Mouse (Mus musculus) olfactory bulb, adult 2 months (tissue): ENCODE results near the gene Tspan18. TPM values are rescaled to one million over a fixed set of nuclear protein-coding genes. Genes with fewer than 3 reads are reported as not detected.

Experiments used
- H3K27ac ChIP-seq: fragments of 200-500 bp; 2 replicates; pipeline ENCODE4 v1.5.1; 2012; ENCODE audit warnings: low read depth, low read length; ENCODE audit not compliant: insufficient read depth
- H3K4me1 ChIP-seq: fragments of 200-500 bp; 2 replicates; pipeline ENCODE4 v1.6.1; 2012; ENCODE audit warnings: low read length; ENCODE audit not compliant: control insufficient read depth, insufficient read depth
- H3K4me3 ChIP-seq: fragments of 200-500 bp; 2 replicates; pipeline ENCODE4 v1.5.1; 2012; ENCODE audit warnings: mild to moderate bottlenecking, low read depth, low read length, moderate library complexity; ENCODE audit not compliant: insufficient read depth
- CTCF ChIP-seq: fragments of 200-500 bp; IDR thresholded peaks from 2 replicates; pipeline ENCODE4 v1.5.1; 2012; ENCODE audit warnings: low read depth, mild to moderate bottlenecking, low read length, moderate library complexity; ENCODE audit not compliant: insufficient read depth
- POLR2A ChIP-seq: fragments of 200-500 bp; IDR thresholded peaks from 2 replicates; pipeline ENCODE4 v1.6.1; 2012; ENCODE audit warnings: mild to moderate bottlenecking, low read depth, low read length, moderate library complexity; ENCODE audit not compliant: insufficient read depth
- WGBS: fragments of 180-500 bp; shearing (Covaris S2); methylation state at CpG from one replicate; pipeline ENCODE4 v1.1.7; 2018; 5-methylcytosine and 5-hydroxymethylcytosine counted together
- polyA plus RNA-seq: library from polyadenylated mRNA; stranded (reverse); fragments of >200 nt; gene quantifications from 2 replicates; pipeline ENCODE4 v1.2.4, GENCODE M21; 2012; ENCODE audit warnings: low replicate concordance; ENCODE audit not compliant: missing spikeins, insufficient read depth, insufficient read length

Tspan18 gene
- polyA plus RNA-seq, 1 experiment = not detected

GRCm38 (mm10) chr2:93161914-93162664 is 172.2 kb downstream of the Tspan18 start:
- no peak overlapping the region for H3K27ac ChIP-seq
- WGBS = 87% methylated on average over 7 of the region's 7 CpGs
- TF ChIP-seq POLR2A (no peak), CTCF (no peak)
- peaks cover 2% of the 10 kb centered on the region; the same call in 1 of the 2 replicates for H3K4me1 ChIP-seq
- H3K4me3 ChIP-seq = no peak overlapping the region

GRCm38 (mm10) chr2:93160467-93161035 is 173.8 kb downstream of the Tspan18 start:
- H3K27ac ChIP-seq = no peak overlapping the region
- H3K4me3 ChIP-seq = no peak overlapping the region
- TF ChIP-seq CTCF = no peak
- no peak for TF ChIP-seq POLR2A
- H3K4me1 ChIP-seq = 0 out of 2 replicates have a peak, but pooled peaks cover 2% of the 10 kb centered on the region
- 94% methylated on average over 4 of the region's 4 CpGs for WGBS

DNA sequence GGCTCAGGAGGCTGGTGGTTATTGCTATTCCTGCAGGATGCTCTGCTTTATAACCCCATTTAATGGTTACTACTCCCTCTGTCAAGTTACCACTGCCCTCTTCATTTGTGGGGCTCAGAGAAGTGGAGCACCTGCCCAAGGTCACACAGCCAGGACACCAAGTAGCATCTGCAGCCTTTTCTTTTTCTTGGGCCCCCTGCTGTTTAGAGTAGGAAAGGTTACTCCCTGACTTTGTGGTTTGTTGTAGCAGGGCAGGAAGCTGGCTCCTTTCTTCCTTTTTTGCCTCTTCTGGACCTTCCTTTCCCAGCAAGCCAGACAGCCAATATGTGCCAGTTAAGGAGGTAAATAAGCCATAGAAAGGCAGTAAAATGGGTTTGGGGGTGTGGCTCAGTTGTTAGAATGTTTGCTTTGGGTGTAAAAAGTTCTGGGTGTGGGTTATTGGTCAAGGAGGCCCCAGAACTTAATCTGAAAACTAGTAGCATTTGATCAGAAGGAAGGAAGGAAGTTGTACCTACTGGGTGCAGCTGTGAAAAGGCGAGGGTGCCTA is 179.7 kb downstream of the Tspan18 start:
- H3K4me3 ChIP-seq = no peak overlapping the region
- H3K27ac ChIP-seq = no peak overlapping the region
- H3K4me1 ChIP-seq = peaks cover 10% of the 10 kb centered on the region
- 93% methylated on average over 1 of the region's 1 CpGs for WGBS
- no peak for TF ChIP-seq POLR2A
- no peak for TF ChIP-seq CTCF

DNA sequence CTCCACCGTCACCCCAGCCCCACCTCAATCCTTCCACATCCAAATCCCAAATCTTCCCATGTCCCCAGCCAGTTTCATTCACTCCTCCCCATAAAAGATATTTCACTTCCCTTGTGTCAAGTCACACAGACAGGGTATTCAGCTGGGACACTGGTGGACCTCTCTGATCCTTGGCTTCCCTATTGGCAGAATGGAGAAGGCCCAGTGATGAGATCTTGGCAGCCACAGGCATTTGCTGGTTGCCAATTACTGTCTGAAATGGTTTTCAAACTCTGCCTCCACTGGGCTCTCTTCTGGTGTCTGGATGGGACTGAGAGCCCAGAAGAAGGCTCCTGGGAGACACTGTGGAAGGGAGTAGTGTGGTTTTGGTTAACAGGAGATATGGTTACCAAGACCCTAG is 180.5 kb downstream of the Tspan18 start:
- TF ChIP-seq POLR2A (no peak), CTCF (no peak)
- Histone ChIP-seq H3K27ac (no peak overlapping the region), H3K4me1 (peaks cover 10% of the 10 kb centered on the region), H3K4me3 (no peak overlapping the region)
- 97% methylated on average over 1 of the region's 1 CpGs for WGBS

DNA sequence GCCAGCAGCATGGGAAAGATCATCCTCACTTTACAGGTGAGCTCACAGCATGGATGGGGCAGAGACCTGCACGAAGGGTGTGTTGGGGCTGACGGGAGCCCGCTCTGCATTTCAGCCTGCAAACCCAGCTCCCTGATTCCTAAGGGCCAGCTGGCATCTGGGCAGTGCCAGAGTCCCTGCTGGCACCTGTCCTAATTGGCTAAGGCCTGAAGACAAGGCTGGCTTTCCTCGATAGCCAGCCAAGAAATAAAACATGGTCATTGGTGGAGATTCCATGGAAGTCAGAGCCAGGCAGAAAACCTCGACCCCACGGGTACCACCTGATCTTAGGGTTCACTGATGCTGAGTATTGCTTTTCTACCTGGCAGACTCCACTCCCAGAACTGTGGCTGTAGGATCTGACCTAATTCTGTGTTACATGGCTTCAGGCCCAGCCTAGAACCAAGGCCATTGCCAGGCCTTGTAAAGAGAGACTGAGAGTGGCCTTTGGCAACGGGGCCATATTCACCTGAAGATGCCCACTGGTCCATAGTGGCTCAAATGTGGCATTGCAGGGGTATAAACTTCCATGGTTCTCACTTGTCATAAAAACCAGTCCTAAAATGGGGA is 181.3 kb downstream of the Tspan18 start:
- H3K27ac ChIP-seq = no peak overlapping the region
- TF ChIP-seq POLR2A (no peak), CTCF (no peak)
- peaks cover 10% of the 10 kb centered on the region for H3K4me1 ChIP-seq
- WGBS = 43% methylated on average over 7 of the region's 7 CpGs
- no peak overlapping the region for H3K4me3 ChIP-seq

DNA sequence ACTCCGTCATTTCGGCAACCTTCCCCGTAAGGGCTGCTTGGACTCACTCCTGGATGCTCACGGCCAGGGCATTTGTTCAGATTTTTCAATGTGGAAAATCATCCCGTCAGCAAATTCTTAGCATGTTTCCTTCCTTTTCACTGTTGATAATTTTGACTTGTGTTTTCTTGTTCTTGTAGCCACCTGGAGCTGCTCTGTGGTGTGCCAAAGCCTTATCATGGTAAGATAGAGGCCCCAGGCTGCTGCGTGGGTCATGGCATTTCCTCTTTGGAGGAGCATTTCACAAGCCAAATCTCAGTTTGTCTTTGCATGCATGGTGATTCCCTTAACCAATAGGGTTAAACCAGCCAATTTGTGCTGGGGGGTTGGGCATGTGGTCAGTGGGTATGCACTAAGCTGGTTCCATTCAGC is 182.1 kb downstream of the Tspan18 start:
- no peak for TF ChIP-seq CTCF
- TF ChIP-seq POLR2A = no peak
- Histone ChIP-seq H3K27ac (no peak overlapping the region), H3K4me1 (peaks cover 10% of the 10 kb centered on the region), H3K4me3 (no peak overlapping the region)
- WGBS = 80% methylated on average over 6 of the region's 6 CpGs

Other genes with a start within 250 kb of the Tspan18 start
- 231 TPM in 1 of 2 replicates, not detected in the other for gene Trp53i11, start 147.0 kb downstream of the Tspan18 start, polyA plus RNA-seq
- not detected in 2 replicates for gene Cd82, start 128.6 kb upstream of the Tspan18 start, polyA plus RNA-seq
- not detected in 2 replicates for gene Gm10803, start 226.1 kb upstream of the Tspan18 start, polyA plus RNA-seq